Mouse (Mus musculus): ENCODE results near the gene Akt1s1.

Akt1s1 gene

GRCm38 (mm10) chr7:44823409-44823808 is 25.4 kb upstream of the Akt1s1 start:
- in situ Hi-C loops (cut with MboI, MseI): no loop called here

- in situ Hi-C loops (cut with MboI, MseI): no loop called here
These were observed 23.9 kb upstream of the Akt1s1 start for GRCm38 (mm10) chr7:44824872-44825271.

- in situ Hi-C loops (cut with MboI, MseI): no loop called here
These were observed 22.0 kb upstream of the Akt1s1 start for GRCm38 (mm10) chr7:44826771-44827170.

GRCm38 (mm10) chr7:44828706-44829105 is 20.1 kb upstream of the Akt1s1 start:
- in situ Hi-C loops (cut with MboI, MseI): no loop called here

- in situ Hi-C loops (cut with MboI, MseI): no loop called here
These were observed 16.0 kb upstream of the Akt1s1 start for GRCm38 (mm10) chr7:44832763-44833162.

GRCm38 (mm10) chr7:44835373-44836015 is 13.3 kb upstream of the Akt1s1 start:
- in situ Hi-C loops (cut with MboI, MseI): no loop called here

GRCm38 (mm10) chr7:44836016-44836404 is 12.8 kb upstream of the Akt1s1 start:
- in situ Hi-C loops (cut with MboI, MseI): no loop called here

- in situ Hi-C loops (cut with MboI, MseI): no loop called here
These were observed 12.3 kb upstream of the Akt1s1 start for GRCm38 (mm10) chr7:44836423-44837053.

- in situ Hi-C loops (cut with MboI, MseI): no loop called here
These were observed 10.7 kb upstream of the Akt1s1 start for GRCm38 (mm10) chr7:44838073-44838472.

GRCm38 (mm10) chr7:44839171-44839490 is 9.7 kb upstream of the Akt1s1 start:
- in situ Hi-C loops (cut with MboI, MseI): no loop called here

GRCm38 (mm10) chr7:44839491-44840191 is 9.2 kb upstream of the Akt1s1 start:
- in situ Hi-C loops (cut with MboI, MseI): no loop called here

GRCm38 (mm10) chr7:44840426-44840825 is 8.4 kb upstream of the Akt1s1 start:
- in situ Hi-C loops (cut with MboI, MseI): no loop called here

GRCm38 (mm10) chr7:44841825-44842463 is 6.8 kb upstream of the Akt1s1 start:
- in situ Hi-C loops (cut with MboI, MseI): no loop called here

- in situ Hi-C loops (cut with MboI, MseI): no loop called here
These were observed 3.8 kb upstream of the Akt1s1 start for GRCm38 (mm10) chr7:44845006-44845405.

GRCm38 (mm10) chr7:44846804-44847203 is 2.0 kb upstream of the Akt1s1 start:
- in situ Hi-C loops (cut with MboI, MseI): no loop called here

GRCm38 (mm10) chr7:44847772-44848171 is 1.0 kb upstream of the Akt1s1 start:
- in situ Hi-C loops (cut with MboI, MseI): no loop called here

GRCm38 (mm10) chr7:44849416-44850111 is 773 bp downstream of the Akt1s1 start:
- in situ Hi-C loops (cut with MboI, MseI): loop anchor here (10.0 kb wide), 1 partner anchor 275 kb away; the partner anchor contains the start of genes Rpl13a and Rps11

- in situ Hi-C loops (cut with MboI, MseI): loop anchor here (10.0 kb wide), 1 partner anchor 275 kb away; the partner anchor contains the start of genes Rpl13a and Rps11
These were observed 1.4 kb downstream of the Akt1s1 start for GRCm38 (mm10) chr7:44850146-44850545.

GRCm38 (mm10) chr7:44850789-44851624 is 2.2 kb downstream of the Akt1s1 start:
- in situ Hi-C loops (cut with MboI, MseI): loop anchor here (10.0 kb wide), 1 partner anchor 274 kb away; the partner anchor contains the start of genes Rpl13a and Rps11

- in situ Hi-C loops (cut with MboI, MseI): loop anchor here (10.0 kb wide), 1 partner anchor 273 kb away; the partner anchor contains the start of genes Rpl13a and Rps11
These were observed 2.9 kb downstream of the Akt1s1 start for GRCm38 (mm10) chr7:44851625-44852234.
